Comparison of ENCODE assay signal across 14 mouse cellular contexts in the genomic region with DNA sequence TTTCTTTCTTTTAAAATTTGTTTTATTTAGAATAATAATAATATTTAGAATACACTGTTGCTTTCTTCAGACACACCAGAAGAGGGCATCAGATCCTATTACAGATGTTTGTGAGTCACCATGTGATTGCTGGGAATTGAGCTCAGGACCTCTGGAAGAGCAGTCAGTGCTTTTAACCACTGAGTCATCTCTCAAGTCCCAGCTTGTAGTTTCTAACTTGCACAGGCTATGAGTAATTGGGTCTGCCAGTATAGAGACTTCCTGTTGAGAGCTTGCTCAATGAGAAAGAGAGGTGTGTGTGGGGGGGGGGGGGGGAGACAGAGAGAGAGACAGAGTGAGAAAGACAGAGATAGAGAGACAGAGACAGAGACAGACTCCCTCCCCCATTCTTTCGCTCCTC. TPM values are rescaled to one million over a fixed set of nuclear protein-coding genes. Genes with fewer than 3 reads are reported as not detected.
A peak's percentile ranks its signal among the peaks of the same experiment; 100 is the strongest.
DNase-seq lines count a peak whose midpoint lies in the region; ATAC-seq lines count a peak whose summit lies in the region.
"Had no signal": no experiment of that assay in that cellular context is flagged by ENCODE, and none has a peak within 500 bp of the region (broad histone marks: within the 10 kb centered on the region; RNA-seq: fewer than 3 reads in every experiment).

No protein-coding gene starts in this region.

- DNase-seq in heart, postnatal 25 days (ENCODE audit: low spot score) = no peak
- peak; percentile 87 for DNase-seq in 3T3-L1 (ENCODE audit: low read depth, low spot score)
- DNase-seq in Muller cell, postnatal 12 days (ENCODE audit: inconsistent ontology term) = peak; percentile 24
- no peak for DNase-seq in left cerebral cortex, adult 11 months (ENCODE audit: low spot score)
- DNase-seq in kidney, adult 18-20 months = no peak
- no peak for DNase-seq in adrenal gland, adult 18-20 months (ENCODE audit: low spot score in 2 of 2)
- DNase-seq: cerebellum, adult 9-10 months; heart, postnatal 10 days; kidney, adult 2 months; midbrain, embryonic 14.5 days had no signal

- 0 out of 2 replicates have a peak, but pooled peaks cover 2% of the 10 kb centered on the region for H3K9me3 ChIP-seq in heart, embryonic 12.5 days (replicated peaks)
- H3K9me3 ChIP-seq: neural tube, embryonic 13.5 days had no signal

- no peaks in the 10 kb centered on the region; the same call in 1 of the 2 replicates for H3K27me3 ChIP-seq in heart, embryonic 12.5 days (replicated peaks)

- peaks cover 4% of the 10 kb centered on the region; the same call in 1 of the 2 replicates for H3K4me1 ChIP-seq in heart, embryonic 12.5 days (replicated peaks)
- H3K4me1 ChIP-seq: neural tube, embryonic 13.5 days had no signal

- no peak overlapping the region for H3K4me3 ChIP-seq in heart, embryonic 12.5 days
- peak overlapping the region; percentile 54 for H3K4me3 ChIP-seq in macrophage (ENCODE audit: inconsistent target)
- H3K4me3 ChIP-seq: neural tube, embryonic 13.5 days had no signal

- H3K36me3 ChIP-seq in heart, embryonic 12.5 days = no peaks in the 10 kb centered on the region
- H3K36me3 ChIP-seq in macrophage (ENCODE audit: inconsistent target) = peaks cover 35% of the 10 kb centered on the region
- H3K36me3 ChIP-seq: neural tube, embryonic 13.5 days had no signal

- 71% methylated on average over 1 of the region's 1 CpGs for WGBS in heart, embryonic 12.5 days
- 55% methylated on average over 1 of the region's 1 CpGs for WGBS in macrophage (ENCODE audit: missing documents)

- no peak for ATAC-seq in heart, embryonic 12.5 days (ENCODE audit: insufficient number of reproducible peaks, low FRiP score)
- ATAC-seq: lung, postnatal 0 days had no signal

- no peak overlapping the region for H3K9ac ChIP-seq in heart, embryonic 12.5 days
- H3K9ac ChIP-seq: neural tube, embryonic 13.5 days had no signal

- H3K4me2 ChIP-seq in heart, embryonic 12.5 days = peak overlapping the region; percentile 69

- no peak overlapping the region for H3K27ac ChIP-seq in heart, embryonic 12.5 days (ENCODE audit: poor library complexity, severe bottlenecking)
- peak overlapping the region; percentile 96 for H3K27ac ChIP-seq in macrophage
- H3K27ac ChIP-seq: neural tube, embryonic 13.5 days had no signal

- intact Hi-C loops in heart, postnatal 25 days (cut with DNase I) = no loop called here

- H3K79me2 ChIP-seq in macrophage (ENCODE audit: inconsistent target) = peaks cover 49% of the 10 kb centered on the region

RNA-seq across cellular contexts. Expression of gene Slfn8, which starts 18.5 kb away (rescaled TPM):
- polyA plus RNA-seq in heart, embryonic 12.5 days (2016; fragmentation: Nextera tagmentation; extraction: Ambion mirVana) = 0.26 and 0.36 TPM in 2 replicates
- total RNA-seq in heart, postnatal 25 days (2021) = under 1 TPM; 0.55 to 0.89 TPM
- 1,000 to 10,000 TPM in 3 of 26 experiments, 100 to 1,000 TPM in 23; 149 to 1,206 (median 560) TPM for total RNA-seq in macrophage (2018; cell fraction: chromatin; rRNA removed)
- 100 to 1,000 TPM in 15 of 26 experiments, 10 to 100 TPM in 11; 69.3 to 339 (median 209) TPM for total RNA-seq in macrophage (2018; cell fraction: cytosol; rRNA removed)
- total RNA-seq in macrophage (2018; cell fraction: nucleus; rRNA removed) = 100 to 1,000 TPM in 25 of 26 experiments, 10 to 100 TPM in 1; 97.1 to 956 (median 621) TPM
- 43.7 to 104 TPM (median 83.5 TPM) in 3 replicates for polyA plus RNA-seq in macrophage (2018)
- 1 to 10 TPM; 1.4 to 2.2 TPM for total RNA-seq in adrenal gland, adult 18-20 months (2021)

RNA-seq across cellular contexts. Expression of gene Slfn2, which starts 25.8 kb away (rescaled TPM):
- 2.6 and 3.4 TPM in 2 replicates for polyA plus RNA-seq in heart, embryonic 12.5 days (2016; fragmentation: Nextera tagmentation; extraction: Ambion mirVana)
- total RNA-seq in heart, postnatal 25 days (2021) = 1 to 10 TPM; 3.2 to 3.8 TPM
- total RNA-seq in macrophage (2018; cell fraction: chromatin; rRNA removed) = 100 to 1,000 TPM; 204 to 973 (median 602) TPM
- 1,000 to 10,000 TPM in 20 of 26 experiments, 100 to 1,000 TPM in 6; 511 to 2,505 (median 1,185) TPM for total RNA-seq in macrophage (2018; cell fraction: cytosol; rRNA removed)
- total RNA-seq in macrophage (2018; cell fraction: nucleus; rRNA removed) = 1,000 to 10,000 TPM in 19 of 26 experiments, 100 to 1,000 TPM in 7; 398 to 1,812 (median 1,263) TPM
- polyA plus RNA-seq in macrophage (2018) = 335 to 670 TPM (median 455 TPM) in 3 replicates
- 1 to 10 TPM; 6.6 to 8.5 TPM for total RNA-seq in adrenal gland, adult 18-20 months (2021)

RNA-seq across cellular contexts. Expression of gene Slfn9, which starts 47.5 kb away (rescaled TPM):
- 19.9 and 20.3 TPM in 2 replicates for polyA plus RNA-seq in heart, embryonic 12.5 days (2016; fragmentation: Nextera tagmentation; extraction: Ambion mirVana)
- 1 to 10 TPM; 1.1 to 1.5 TPM for total RNA-seq in heart, postnatal 25 days (2021)
- 100 to 1,000 TPM in 1 of 26 experiments, 10 to 100 TPM in 25; 10.2 to 267 (median 38.9) TPM for total RNA-seq in macrophage (2018; cell fraction: chromatin; rRNA removed)
- 100 to 1,000 TPM in 4 of 26 experiments, 10 to 100 TPM in 22; 16.4 to 122 (median 54.7) TPM for total RNA-seq in macrophage (2018; cell fraction: cytosol; rRNA removed)
- 100 to 1,000 TPM in 4 of 26 experiments, 10 to 100 TPM in 22; 14.0 to 224 (median 67.3) TPM for total RNA-seq in macrophage (2018; cell fraction: nucleus; rRNA removed)
- 24.7 to 28.8 TPM (median 27.0 TPM) in 3 replicates for polyA plus RNA-seq in macrophage (2018)
- total RNA-seq in adrenal gland, adult 18-20 months (2021) = 1 to 10 TPM; 2.8 to 5.2 TPM

Comparison
In these comparisons a context has a peak if more than half of its experiments do, and no peak if none do; other contexts are left out.
1. DNase-seq: peak in 3T3-L1 (single experiment) and Muller cell, postnatal 12 days (single experiment); none in heart, postnatal 25 days (single experiment), left cerebral cortex, adult 11 months (single experiment), kidney, adult 18-20 months (single experiment) and adrenal gland, adult 18-20 months (0 of 2).